Mouse (Mus musculus): ENCODE data around the gene Metrnl.
A peak's percentile ranks its signal among the peaks of the same experiment; 100 is the strongest.
"Not testable (repeated sequence)": the region's sequence is repeated elsewhere in the genome, so short reads cannot be mapped to it uniquely, and the experiment has no call there.

Metrnl gene

DNA sequence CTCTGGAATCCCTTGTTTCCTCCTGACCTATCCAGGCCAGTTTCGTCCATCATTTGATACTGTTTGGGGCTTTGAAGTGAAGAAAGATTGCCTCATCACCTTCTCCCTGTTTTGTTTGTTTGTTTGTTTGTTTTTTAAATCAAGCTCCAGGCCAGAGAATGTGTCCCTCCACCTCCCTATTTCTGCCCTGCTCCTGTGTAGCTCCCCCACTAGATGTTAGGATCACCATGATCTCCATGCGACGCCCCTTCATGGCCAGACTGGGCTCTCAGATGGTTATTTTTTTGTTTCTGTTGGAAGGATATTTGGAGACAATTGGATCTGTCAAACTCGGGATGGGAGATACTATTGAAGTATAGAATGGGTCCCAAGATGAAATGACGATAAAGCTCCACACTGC is at the start of gene Metrnl:
Gene Metrnl, plus strand, starts transcription at position 301 of the 400 bp plus-strand sequence.
- DNase-seq = no peak

DNA sequence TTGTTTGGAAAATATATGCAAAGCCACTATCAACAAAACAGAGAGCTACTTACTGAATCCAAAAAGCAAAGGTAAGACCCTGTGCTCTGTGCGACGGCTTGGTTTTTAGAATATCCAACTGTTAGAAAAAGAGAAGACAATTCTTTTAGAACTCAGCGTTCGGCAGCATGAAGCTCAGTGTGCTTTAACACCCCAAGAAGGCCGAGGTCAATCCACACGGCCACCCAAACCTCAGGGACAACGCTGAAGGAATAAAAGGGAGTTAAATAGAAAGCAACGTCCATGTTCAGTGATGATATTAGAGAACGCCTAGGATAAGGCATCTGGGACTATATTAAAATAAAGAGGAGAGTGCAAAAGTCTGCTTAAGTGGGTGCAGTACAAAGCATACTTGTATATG is 49.8 kb upstream of the Metrnl start:
- DNase-seq = no peak

DNA sequence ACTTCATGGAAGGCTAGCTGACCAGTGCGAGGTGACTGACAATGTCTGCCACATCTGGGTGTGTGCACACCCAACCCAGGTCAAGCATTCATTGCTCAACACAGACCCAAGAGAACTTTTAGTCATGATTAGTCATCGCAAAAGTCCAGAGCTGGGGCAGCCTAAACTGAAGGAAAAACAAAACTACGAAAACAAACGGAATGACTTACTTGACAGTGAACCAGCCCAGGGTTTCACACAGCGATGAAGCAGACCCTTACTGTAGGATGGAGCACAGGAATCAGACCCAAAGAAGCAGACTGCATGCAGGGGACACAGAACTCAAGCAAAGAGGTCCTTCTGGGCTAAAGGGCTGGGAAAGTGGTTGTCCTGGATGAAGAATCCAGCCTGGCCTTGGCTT is 49.4 kb upstream of the Metrnl start:
- DNase-seq = no peak

DNA sequence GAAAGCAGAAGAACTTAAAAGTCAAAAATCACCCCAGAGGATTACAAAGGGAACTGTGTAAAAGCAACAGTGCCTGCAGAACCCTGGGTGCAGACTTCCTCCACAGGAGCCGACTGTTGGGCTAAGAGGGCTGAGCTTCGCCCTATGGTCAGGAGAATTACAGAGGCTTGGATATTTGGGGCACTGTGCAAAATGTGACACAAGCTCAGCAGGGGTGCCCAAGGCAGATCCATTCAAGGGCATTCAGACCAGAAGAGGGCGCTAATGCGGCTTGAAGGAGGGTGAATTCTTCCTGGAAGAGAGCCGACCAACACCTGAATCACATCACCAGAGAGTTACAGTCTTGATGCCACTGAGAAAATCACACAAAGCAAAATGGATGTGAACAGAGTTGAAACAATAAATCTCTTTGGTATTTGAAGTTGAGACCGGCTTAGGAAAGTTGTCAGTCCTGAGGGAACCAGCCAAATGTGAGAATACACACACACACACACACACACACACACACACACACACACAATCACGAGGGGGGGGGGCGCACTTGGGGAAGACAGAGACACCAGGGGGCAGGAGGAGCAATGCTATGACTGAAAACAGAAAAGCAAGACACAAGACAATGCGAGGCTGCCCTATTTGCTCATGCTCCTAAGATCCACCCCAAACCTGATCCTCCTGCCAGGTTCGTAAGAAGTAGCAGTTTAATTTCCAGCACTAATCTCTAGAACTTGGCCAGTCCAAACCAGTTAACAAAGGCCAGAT is 48.6 kb upstream of the Metrnl start:
- peak; percentile 36 for DNase-seq

DNA sequence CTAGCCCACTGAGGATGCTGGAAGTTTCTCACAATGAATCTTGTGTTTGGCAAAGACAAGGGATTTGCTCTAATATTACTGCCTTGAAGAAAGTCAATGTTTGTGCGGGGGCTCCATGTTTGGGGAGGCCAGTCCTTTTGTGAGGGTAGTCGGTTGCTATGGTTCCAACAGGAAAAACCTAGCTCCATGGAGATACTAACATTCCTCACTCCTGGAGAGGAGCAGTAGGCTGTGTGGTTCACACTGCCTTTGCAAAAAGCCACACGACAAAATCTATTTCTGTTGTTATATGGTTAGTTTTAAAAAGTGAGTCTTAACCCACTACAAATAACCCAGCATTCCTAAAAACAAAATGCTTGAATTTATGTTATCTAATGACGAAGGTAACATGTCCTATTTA is 47.7 kb upstream of the Metrnl start:
- DNase-seq = no peak

DNA sequence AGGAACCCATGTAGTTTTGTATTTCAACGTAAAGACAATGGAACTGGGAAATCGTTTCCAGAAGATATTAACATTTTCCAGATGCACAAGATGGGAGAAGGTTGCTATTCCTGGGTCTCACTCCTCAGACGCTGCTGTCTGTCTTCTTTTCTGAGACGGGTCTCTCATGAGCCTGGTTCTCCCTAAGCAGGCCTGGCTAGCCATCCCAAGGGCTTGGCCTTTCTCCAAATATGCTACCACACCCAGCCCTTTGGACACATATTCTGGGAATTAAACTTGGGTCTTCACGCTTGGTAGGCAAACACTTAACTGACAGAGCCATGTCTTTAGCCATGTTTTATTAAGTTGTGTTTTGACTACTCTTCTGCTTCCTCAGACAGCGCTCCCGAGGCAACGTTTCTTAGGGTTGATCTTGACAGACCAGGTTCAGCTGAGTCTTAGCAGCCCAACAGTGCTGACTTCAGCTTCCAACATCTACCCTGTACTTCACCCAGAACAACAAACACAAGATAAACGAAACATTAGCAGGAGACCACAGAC is 46.9 kb upstream of the Metrnl start:
- no peak for DNase-seq

DNA sequence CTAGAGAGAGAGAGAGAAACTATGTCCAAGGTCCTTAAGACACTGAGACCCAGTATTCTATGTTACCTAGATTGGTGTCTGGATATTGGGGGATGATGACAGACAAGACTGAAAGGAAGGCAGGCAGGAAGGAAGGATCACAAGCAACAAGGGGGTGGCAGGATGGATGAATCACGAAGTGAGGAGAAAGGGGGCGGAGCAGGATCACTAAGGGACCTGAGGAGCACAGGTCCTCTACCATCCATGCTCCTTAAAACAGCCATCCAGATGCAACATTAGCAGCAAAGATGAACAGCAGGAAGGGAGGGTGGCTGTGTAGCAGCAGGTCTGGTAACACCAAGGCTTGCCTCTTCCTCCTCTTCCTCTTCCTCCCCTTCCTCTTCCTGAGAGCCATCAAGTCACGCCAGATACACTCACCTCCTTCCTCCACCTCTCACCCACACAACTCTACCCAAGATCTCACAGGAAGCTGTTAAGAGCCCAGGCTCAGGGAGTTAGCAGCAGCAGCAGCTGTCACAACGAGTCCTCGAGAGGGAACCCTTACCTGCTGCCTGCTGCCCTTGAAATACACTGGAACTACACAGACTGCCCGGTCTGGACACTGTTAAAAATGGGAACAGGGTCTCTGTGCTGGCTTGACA is 46.1 kb upstream of the Metrnl start:
- no peak for DNase-seq

DNA sequence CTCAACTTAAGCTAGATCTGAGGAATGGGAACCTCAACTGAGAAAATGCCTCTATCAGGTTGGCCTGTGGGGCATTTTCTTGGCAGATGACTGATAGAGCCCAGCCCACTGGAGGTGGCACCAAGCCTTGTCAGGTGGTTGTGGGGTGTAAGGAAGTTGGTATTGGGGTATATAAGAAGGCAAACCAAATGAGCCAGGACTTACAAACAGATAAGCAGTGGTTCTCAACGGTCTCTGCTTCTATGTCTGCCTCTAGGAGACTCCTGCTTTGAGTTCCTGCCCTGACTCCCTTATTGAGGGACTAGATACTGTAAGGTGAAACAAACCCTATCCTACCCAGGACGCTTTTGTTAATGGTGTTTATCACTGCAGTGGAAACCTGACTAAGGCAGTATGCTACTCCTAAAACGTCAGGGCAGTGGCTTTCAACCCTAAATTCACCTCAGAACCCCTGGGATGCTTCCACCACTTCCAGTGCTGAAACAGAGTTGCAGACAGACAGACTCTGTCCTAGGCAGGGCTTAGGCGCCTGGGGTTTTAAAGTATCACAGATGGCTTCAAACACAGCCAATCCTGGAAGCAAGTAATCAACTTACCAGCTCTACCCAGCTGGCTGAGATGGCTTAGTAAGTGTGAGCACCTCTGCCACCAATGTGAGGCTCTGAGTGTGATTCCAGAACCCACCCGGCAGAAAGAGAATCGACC is 45.4 kb upstream of the Metrnl start:
- DNase-seq = no peak

DNA sequence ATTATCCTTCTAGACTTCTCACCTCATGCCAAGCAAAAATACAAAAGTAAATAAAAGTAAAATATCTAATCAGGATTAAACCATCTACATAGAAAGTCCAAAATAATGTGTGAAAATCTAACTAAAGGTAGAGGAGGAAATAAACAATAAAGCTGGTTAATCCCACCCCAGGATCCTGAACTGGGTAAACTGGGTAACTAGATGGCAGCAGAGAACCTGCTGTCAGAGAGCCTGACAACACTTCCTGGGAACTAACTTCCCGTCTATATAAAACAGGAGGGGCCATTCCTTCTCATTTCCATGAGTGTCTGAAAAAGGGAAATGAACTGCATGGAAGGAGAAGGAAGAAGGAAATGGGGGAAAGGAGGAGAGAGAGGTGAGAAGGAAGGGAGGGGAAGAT is 43.2 kb upstream of the Metrnl start:
- no peak for DNase-seq

DNA sequence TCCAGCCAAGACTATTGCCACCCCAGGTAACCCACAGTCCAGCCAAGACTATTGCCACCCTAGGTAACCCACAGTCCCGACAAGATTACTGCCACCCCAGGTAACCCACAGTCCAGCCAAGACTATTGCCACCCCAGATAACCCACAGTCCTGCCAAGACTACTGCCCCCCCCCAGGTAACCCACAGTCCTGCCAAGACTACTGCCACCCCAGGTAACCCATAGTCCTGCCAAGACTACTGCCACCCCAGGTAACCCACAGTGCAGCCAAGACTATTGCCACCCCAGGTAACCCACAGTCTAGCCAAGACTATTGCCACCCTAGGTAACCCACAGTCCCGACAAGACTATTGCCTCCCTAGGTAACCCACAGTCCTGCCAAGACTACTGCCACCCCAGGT is 40.7 kb upstream of the Metrnl start:
- not testable (repeated sequence) for DNase-seq

DNA sequence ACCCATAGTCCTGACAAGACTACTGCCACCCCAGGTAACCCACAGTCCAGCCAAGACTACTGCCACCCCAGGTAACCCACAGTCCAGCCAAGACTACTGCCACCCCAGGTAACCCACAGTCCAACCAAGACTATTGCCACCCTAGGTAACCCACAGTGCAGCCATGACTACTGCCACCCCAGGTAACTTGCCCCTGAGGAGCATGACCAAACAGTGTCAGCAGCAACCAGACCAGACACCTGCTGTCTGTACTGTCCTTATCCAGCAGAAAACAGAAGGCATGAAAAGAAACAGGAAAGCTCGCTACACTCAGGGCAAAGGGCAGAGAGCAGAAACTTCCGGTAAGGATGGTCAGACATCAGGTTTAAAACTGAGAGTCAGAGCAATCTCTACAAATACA is 40.2 kb upstream of the Metrnl start:
- no peak for DNase-seq

DNA sequence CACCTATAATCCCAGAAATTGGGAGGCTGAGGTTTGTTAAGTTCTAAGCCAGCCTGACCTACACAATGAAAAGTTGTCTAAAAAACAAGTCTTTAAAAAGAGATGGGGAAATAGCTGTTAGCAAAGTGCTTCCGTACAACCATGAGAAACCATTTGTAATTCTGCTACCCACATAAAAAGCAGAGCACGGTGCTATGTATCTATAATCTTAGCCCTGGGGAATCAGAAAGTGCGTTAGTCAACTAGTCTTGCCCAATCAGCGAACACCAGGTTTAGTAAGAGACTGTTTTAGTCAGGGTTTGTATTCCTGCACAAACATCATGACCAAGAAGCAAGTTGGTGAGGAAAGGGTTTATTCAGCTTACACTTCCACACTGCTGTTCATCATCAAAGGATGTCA is 33.8 kb upstream of the Metrnl start:
- DNase-seq = no peak

DNA sequence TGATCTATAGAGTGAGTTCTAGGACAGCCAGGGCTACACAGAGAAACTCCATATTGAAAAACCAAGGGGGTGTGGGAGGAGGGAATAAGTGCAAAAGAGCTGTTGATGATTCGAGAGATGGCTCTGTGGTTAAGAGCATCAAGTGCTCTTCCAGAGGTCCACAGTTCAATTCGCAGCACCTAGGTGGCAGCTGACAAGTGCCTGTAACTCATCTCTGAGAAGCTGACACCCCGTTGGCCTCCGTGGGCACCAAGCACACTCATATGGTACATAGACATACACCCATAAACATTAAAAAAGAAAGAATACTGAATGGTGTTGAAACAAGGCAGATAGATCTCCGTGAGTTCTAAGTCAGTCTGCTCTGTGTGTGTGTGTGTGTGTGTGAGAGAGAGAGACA is 32.6 kb upstream of the Metrnl start:
- no peak for DNase-seq

DNA sequence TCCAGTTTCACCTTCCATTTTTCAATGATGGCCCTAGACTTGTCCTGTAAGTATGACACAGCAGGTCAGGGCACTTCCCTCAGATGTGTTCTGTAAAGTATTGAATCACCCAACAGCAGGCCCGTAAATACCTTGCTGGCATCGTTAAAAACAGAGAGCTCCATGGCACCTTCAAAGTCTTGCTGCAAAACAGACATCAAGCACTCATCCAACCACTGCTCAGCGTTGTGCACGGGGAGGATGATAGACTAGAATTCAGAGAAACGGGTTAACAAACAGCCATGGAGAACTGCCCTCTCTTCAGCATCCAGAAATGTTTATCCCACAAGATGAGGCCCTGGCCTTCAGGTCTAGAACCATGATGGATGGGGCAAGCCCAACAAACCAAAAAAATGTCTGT is 30.4 kb upstream of the Metrnl start:
- no peak for DNase-seq

DNA sequence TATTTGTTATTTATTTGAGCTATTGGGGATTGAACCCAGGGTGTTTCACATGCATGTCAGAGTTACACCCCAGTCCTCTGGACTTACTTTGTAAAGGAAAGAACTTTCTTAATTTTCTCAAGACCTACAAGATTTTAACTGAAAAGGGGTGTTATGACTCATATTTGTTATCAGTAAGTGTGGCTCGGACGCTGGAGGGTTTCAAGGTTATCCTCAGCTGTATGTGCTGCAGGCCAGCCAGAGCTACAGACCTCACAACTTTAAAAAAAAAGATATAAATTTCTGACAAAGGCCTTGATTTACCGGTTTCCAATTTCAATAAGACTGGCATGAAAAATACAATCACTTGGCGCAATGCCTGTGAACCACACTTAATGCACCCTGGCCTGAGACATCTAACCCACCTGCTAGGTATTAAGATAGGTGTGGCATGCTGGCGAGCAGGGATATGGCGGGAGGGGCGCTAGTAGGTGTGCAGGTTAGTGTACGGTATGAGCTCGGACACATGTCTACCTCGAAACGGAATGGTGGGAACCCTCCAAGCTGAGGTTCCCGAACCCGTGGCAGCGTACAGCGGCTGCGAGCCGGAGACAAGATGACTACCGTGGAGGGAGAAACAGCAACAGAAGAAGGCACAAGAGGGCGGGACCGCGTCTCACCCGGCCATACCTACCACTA is 28.9 kb upstream of the Metrnl start:
- DNase-seq = peak; percentile 14

DNA sequence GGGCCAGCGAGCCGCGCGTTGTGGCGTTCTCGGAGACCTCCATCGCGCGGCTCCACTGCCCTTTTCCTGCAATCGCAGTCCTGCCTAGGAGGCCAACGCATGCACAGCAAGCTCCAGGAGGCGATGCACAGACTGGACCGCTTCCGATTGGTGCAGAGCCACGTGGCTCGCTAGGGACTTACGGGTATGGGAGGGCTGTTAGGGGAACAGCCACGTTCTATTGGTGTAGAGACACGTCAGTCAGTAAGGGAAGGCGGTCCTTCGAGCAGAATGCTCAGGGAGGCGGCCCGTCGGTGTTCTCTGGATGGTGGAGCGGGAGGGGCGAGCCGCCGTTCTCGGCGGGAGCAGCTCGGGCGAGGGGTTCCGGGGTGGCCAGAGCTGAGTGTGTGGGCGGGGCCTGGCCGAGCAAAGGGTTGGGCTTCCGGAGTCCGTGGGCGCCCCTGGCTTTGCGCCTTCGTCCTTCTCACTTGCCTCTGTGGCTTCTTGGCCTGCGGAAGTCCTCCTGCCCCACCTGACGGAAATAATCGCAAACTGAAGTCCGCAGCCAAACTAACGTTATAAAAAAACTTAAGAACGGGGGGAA is 28.3 kb upstream of the Metrnl start, which contains the start of gene B3gntl1:
Gene B3gntl1, minus strand, starts transcription at position 164 of the 583 bp plus-strand sequence.
- peak; percentile 100 for DNase-seq

DNA sequence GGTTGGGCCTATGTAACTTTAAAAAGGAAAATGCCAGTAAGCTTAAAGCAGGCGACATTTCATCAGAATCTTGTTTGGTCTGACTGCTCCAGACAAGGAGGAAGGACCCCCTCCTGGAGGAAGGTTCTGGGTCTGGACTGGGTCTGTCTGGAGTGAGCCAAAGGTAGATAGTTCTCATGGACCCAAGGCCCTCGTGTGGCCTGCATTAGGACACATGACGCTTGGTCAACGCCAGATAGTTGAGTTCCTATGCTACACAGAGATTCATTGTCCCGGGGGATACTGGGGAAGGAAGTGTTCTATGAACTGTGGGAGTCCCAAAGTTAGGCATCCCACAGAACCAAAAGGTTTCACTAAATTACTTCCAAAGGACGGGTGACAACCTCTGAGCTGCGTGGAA is 27.7 kb upstream of the Metrnl start:
- DNase-seq = no peak

DNA sequence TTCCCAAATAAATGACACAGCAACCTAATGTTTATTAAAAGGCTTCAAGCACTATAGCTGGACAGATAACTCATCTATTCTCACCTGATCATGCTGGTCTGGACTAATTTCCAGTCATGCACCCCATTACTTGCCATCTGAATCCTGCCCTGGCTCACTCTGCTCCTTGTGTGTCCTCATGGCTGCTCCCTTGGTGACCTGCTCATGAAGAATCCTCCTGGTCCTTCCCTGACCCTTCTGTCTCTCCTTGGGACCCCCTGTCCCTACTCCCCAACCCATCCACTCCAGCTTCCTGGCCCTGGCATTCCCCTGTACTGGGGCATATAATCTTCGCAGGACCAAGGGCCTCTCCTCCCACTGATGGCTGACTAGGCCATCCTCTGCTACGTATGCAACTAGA is 24.5 kb upstream of the Metrnl start:
- DNase-seq = no peak

DNA sequence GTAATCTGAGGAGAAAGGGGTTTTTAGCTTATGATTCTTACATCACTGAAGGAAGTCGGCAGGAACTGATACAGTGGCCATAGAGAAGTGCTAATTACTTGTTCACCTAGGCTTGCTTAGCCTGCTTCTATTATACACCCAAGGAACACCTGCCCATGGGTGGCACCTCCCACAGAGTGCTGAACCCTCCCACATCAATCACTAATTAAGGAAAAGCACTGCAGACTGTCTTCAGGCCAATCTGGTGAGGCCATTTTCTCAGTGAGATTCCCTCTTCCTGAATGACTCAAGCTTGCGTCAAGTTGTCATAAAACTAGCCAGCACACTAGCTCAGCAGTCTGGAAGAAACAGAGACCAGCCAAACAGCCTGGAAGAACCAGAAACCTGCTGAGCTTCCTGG is 21.8 kb upstream of the Metrnl start:
- peak; percentile 26 for DNase-seq

DNA sequence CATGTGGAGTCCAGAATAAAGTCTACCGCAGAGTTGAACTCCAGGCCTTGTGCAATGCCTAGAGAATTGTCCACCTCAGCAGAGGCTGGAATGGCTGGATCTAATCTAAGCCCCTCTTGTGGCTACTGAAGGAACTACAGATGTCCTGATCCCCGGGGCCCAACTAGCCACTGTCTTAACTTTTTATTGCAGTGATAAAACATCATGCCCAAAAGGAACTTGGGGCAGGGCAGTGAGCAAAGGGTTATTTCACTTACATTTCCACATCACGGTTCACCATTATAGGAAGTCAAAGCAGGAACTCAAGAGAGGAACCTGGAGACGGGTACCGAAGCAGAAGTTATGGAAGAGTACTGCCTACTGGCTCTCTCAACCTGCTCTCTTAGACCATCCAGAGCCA is 20.6 kb upstream of the Metrnl start:
- DNase-seq = no peak

DNA sequence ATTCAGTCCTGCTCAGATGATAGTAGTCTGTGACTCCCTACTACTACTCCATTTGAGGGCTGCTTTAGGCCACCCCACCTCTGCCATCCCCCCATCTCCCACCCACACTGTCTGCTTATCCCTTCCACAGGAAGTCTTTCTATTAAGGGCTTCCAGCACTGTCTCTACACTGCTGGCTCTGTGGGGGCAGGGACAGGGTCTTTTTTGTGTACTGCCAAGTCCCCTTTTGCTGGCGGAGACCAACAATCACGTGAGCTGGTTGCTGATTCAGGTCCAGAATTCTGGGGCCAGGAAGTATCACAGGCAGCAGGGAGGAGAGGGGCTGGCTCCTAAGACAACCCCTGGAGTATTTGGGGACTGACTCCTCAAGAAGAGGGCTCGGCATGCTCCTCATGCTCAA is 18.1 kb upstream of the Metrnl start:
- no peak for DNase-seq

DNA sequence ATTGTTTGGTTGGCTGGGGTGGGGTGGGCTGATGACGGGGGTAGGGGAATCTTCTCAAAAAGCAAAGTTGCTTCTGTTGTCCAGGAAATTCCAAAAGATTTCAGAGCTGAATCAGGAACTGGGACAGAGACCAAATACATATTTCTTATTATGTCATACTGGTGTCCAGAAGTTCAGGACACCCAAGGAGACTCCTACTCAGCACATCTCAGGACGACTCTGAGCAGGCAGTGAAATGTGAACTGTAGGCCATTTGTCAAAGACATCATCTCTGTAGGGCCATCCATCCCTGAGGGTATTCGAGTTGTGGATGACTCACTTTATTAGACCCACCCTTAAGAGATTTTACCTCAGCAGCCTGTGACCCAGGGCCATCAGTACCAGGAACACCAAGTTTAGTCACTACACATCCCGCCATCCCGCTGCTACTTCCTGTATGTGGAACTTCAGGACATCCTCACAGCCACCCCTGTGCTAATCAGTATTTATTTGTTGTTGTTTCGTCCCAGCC is 15.8 kb upstream of the Metrnl start:
- no peak for DNase-seq

DNA sequence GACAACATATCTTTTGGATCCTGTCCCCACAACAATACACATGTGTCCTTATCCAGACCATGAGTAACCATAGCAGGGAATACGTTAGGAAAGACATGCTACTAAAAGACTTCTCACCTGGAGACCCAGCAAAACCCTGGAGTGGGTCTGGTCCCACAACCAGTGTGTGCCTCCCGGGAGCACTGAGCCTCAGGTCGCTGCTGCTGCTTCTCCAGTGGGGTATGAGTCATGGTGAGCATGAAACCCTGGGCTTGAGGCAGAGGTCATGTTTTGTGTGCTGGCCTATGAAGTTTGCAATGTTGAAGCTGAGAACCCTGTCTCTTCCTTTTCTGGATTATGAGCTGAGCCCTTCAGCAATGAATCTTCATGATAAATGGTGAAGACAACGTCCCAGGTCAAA is 15.3 kb upstream of the Metrnl start:
- no peak for DNase-seq

Measured in right cerebral cortex, postnatal 25 days (tissue).